Mouse (Mus musculus) kidney, adult 9 months (tissue): ENCODE results near the gene Mfap2.

Source experiments
- DNase-seq: peaks from one replicate; pipeline ENCODE4 v3.0.0; 2022

Gene Mfap2

DNA sequence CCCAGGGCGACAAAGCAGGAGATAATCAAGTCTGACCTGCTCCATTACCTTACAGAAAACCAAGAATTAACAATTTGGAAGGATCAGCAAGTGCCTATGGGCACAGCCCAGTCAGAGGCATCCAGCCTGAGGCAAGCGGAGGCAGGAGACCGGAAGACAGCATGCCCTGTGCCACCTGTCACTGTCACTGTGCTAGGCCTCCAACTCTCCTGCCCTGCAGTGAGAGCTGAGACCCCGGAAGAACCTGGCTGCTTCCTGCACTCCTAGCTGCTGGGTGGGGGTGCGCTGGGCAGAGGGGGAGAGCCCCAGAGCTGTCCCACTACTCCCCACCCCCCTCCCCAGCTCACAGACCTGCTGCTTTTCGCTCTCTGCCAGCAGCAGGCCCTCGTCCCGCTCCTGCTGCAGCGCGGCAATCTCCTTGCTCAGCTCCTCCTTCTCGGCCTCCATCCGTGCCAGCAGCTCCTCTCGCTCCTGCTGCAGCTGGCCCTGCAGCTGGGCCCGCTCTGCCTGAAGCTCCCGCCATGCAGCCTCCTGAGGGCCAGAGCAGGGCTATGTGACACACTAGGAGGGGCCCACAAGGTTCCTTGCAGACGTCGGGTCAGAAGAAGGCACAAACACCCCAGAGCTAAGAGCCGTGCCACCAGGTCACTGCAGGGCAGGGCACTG, 20.5 kb downstream of the Mfap2 start:
- no peak for DNase-seq

DNA sequence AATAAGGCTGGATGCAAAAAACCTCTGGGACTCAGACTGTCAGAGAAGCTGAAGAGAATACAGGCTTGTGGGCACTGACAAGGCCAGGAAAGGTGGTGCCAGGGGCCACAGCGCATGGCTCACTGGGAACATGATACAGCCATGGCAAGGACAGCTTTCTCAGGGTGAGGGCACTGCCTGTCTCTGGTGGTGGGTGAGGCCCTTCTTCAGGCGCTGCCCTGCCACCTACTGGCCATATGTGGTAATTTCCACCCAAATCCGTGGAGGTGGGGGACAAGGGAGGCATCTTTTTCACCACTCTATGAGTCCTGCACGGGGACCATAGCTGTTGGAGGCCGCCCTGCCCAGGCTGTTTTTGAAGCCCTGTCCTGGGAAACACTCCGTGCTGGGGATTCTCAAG, 21.5 kb downstream of the Mfap2 start:
- DNase-seq: peak; percentile 66

DNA sequence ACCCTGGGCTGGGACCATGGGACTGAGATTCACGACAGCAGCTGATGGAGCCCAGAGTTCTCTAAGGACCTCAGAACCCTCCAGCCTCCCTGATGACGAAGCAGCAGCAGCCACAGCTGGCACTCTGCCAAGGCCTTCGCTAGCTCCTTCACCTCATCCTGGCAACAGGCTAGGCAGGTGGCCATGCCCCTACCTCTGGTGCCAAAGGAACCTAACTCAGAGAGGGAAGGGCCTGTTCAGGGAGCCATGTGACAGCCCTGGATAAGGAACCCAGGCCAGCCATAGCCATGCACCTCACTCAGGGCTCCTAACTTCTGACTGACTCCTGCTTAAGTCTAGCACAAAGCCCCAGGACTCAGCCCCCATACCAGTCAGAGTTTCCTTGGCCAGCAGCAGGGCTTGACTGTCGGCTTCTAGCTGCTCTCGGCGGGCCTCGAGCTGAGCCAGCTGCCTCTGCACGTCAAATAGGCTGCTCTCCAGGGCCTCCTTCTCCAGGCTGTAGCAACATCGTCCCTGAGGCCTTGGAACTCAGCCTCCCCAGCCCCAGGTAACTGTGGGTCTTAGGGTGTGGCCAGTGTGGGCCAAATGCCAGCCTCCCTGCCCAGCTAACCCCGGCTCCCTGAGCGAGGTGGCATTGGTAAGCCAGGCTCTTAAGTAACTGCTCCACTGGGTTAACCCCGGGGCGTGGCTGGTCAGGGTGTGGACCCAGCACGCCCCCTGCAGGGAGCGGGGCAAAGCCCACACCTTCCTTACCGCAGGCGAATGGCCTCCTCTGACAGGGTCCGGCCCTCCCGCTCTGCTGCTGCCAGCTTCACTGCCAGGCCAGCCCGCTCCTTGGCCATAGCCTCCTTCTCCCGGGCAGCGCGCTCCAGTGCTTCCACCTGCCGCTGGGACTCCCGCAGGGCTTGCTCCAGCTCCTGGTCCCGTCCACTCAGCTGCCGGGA, 23.7 kb downstream of the Mfap2 start:
- DNase-seq: peak; percentile 84

DNA sequence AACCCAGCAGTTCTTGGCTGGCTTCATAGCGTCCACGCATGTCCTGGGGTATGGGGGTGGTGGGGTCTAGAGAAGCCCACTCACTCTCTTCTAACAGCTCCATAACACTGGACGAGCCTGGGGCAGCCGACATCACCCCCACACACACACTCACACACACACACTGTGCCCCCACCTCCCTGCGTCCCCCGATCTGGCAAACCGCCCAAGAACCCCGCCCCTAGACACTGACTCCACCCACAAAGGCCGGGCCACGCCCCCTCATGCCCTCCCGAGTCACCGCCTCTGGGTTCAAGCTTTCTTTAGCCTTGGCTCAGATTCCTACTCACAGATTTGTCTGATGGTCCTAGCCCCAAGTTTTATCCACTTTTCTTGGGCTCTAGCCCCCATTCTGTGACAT, 30.9 kb downstream of the Mfap2 start:
- no peak for DNase-seq

DNA sequence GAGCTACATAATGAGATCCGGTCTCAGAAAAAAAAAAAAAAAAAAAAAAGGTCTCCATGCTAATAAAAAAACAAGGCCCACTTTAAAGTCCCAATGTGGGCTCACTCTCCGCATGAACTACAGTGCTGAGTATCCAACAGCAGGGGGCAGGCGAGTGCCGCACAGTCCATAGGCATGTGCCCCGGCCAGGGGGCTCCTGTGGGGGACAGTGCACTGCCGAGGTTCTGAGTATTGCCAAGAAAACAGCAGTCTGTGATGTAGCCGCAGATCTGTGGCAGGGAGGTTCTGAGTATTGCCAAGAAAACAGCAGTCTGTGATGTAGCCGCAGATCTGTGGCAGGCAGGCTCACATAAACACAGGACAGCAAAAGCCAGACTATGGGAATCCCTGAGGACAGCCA, 34.6 kb downstream of the Mfap2 start:
- DNase-seq: peak; percentile 51

DNA sequence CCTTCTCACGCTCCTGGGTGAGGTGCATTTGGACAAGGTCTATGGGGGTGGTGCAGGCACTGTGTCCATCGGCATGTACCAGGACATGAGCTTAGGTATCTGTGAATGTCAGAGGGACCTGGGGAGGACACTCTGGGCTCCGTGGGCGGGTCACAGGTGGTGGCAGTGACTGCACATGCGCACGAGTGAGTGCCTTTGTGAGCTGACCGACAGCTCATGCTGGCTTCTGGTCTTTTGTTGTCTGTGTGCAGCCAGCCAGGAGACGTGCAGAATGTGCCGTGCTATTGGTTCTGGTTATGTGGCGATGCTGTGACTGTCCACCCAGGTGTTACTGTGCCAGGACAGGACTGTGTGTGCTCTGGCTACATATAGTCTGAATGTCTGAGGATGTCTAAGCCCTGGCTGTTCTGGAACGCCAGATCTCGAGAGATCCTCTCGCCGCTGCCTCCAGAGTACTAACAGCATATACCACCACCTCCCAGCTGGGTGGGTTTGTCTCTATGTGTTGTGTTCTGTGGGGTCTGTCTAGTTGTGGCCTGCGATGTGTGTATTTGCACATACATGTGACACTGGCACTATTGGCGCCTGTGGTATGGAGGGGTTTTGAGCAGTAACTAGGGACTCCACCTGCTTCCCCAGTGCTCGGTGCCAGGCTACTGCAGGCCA, 38.7 kb downstream of the Mfap2 start:
- DNase-seq: no peak

DNA sequence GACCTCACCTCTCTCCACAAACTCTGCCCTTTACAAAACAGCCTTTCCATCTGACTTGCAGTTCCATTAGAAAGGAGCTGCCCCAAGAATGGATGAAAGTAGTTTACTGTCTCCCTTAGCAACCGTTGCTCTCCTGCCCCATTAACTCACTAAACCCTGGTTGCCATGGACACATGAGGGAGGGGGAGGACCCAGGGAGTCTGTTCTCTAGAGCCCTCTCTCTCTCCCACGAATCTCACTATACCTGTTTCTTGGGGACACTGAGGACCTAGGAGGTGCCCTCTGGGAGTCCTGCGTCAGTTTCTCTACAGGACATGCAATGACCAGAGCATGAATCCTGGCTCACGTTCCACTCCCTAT, 39.2 kb downstream of the Mfap2 start:
- peak; percentile 60 for DNase-seq

DNA sequence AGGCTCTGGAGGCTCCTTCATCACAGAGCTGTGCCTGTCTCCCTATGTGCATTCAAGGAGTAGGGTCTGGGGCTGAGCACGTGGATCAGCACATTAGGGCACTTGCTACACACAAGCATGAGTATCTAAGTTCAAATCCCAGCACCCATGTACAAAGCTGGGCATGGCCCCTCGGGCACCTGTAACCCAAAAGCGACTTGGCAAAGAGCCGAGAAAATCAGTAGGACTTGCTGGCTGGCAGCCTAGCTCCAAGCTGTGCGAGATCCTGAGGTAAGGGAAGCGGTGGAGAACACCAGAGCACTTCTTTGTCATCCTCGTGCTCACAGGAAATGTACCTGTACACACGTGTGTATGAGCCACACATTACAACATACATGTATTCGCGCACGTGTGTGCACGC, 42.2 kb downstream of the Mfap2 start:
- peak; percentile 54 for DNase-seq

DNA sequence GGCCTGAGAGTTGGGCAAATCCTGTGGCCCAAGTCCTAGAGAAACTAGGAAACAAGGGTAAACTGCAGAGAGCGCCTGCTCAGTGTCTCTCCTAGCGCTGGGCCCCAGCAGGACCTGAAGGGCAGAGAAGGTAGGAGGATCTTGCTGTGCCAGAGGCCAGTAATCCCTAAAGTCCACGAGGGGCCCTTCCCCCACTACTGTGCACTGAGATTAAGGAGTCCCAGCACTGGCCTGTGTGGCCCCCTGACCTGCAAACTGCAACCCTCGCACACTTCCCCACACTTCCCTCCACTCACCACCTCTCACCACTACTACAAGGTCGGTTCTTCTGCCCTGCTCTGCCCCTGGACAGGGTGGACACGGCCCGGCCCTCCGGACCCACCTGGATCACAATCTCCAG, 42.9 kb downstream of the Mfap2 start:
- DNase-seq: peak; percentile 80

DNA sequence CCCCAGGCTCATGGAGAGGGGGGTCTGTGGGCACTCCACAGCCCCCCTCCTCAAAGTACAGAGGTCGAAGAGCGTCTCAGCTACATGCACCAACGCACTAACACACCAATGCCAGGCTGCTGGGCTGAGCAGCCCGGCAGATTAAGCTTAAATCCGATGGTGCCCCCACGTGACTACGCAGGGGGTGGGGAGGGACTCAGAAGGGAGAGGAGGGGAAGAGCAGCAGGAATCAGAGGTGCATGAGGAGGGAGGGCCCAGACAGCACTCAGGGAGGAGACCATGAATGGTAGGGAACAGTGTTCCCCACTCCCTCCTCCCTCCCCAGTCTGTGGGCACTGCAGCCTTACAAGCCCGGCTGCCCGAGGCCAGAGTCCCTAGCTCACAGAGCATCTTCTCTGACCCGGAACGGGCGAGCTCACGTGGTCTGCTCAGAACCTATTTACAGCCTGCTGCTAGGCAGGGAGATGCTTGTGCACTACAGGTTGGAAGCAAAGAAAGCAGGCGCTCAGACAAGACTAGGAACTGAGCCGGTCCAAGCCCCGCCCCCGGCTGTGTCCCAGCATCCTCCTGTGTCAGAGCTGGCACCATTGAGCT, 43.4 kb downstream of the Mfap2 start:
- DNase-seq: peak; percentile 98

DNA sequence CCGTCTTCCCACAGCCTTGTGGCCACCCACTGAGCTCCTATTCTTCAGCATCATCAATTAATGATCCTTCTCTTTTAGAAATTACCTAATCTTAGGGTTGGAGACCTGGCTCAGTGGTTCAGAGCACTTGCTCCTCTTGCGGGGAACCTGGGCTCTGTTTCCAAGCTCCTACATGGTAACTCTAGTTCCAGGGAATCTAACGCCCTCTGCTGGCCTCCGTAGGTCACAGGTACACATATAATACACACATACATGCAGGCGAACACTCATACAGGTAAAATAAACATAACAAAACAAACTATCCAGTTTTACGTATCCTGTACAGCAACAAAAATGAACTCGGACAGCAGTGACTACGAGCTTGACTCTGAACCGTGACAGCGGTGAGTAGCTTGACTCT, 46.8 kb downstream of the Mfap2 start:
- no peak for DNase-seq

DNA sequence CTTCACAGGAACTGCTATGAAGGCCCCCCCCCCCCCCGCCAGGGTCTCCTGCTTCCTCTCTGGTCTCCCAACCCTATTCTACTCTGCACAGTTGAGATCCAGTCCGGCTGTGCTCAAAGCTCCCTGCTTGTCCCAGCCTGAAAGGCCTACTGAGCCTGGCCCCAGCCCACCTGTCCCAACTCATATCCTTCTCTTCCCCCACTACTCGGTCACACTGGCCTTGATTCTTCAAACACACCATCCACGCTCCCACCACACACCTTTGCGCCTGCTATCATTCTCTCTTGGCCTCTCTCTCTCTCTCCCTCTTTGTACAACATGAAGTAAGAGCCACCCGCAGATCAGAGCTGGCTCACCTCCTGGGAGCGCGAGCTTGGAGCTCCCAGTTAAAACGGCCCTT, 48.6 kb downstream of the Mfap2 start:
- no peak for DNase-seq

DNA sequence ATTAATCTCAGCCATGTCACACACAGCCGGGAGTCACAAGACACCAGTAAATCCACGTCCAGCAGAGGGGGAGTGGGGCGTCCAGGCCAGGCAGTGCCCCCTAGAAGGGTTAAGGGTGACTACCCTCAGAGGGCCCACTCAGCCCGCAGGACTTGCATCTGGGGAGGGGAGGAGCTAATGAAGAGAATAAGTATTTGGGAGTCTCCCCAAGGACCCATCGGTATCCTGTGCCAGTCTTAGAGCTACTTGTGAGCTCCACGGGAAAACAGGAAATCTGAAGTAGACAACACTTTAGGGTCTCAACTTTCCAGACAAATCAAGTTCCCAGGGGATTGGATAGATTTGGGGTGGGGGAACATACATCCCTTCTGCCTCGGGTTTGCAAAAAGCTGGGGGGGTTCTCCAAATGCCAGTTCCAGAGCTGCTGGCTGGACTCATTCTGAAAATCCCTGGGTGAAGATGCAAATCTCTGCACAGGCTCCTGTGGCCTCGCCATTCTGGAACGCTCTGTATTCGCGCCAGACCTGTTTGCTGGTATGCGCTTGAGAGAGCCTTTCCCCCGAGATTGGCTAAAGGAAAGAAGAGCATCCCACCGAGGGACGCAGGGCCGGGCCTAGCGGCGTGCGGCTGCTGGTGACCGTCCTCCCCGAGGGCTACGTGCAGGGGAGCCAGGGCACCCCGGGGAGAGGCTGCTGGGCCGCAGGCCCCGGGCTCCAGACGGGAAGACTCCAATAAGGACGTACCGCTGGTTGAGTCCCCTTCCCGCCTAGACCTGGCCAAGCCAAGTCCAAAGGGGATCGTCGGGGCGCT, 49.6 kb downstream of the Mfap2 start:
- no peak for DNase-seq

DNA sequence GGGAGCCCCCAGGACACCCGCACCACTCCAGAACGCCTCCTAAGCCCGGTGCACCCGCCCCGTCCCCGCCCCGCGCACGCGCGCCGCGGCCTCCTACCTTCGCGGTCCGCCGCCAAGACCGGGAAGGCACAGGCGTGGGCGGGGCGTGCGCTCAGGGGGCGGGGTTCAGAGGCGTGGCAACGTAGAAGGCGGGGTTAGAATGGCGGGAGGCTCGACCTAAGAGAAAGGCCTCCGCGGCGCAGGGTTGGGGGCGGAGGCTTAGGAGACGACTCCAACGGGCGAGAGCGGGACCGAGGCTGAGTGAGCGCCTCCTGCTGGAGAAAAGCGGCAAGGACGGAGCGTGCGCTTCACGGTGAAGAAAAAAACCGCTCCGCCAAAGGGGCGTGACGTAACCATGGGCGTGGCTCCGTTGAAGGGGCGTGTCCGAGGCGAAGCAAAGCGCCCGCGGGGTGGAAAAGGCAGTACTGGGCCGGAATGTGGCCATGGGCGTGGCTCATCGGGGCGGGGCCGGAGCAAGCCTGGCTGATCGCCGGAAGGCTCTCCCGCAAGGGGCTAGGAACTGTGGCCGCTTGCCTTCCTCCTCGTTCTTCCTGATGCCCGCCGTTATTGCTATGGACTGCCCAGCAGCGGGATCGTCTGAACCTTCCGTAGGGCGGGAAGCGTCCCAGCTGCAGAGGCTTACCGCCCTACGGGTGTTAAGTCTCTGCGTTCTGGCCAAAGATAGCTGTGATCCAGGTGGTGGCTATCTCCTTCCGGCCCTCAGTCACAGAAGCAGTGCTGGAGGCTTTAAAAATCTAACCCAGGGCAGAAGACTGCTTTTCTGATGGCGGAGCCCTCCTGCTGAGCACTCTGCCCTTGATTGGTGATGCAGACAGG, 50.4 kb downstream of the Mfap2 start, which contains the start of gene Crocc:
Gene Crocc (minus strand): TSS at position 125 of the 876 bp plus-strand sequence.
- DNase-seq: peak; percentile 99

DNA sequence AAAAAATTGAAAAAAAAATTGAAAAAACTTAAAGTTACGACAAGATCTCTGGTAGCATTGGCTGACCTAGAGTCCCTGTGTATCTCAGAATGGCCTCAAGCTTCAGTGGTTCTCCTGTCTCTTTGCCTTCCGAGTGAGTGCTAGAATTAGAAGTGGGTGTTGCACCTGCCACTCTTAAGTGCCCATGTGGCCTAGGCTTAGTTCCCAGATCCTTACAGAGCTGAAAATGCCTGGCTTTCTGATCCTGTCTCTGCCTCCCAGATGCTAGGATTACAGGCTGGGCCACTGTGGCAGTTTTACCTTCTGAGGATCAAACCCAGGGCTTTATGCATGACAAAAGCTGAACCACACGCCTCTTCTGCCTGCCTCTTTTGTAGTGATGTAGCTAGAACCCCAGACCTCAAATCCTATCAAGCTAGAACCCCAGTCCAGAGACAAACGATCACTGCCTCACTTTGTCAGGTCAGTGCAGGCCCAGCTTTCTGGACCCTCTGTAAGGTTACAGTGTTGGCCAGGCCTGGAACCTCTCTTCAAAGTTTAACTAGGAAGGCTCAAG, 54.0 kb downstream of the Mfap2 start:
- no peak for DNase-seq

DNA sequence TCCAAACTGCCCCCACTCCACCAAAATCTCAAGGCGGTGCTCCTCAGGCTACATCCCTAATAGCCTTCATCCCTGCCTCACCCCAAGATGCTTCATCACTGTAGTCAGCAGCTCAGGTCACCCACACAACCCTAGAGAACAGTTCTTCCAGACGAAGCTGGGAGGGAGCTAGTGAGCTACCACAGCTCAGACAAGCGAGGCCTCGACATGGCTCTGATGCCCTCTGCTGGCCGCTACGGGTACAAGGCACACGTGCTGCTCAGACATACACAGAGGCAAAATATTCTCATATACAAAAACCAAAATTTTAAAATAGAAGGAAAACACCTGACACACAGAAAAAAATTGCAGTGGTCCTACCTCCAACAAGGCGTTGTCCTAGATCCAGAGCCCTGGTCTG, 54.9 kb downstream of the Mfap2 start:
- DNase-seq: peak; percentile 89
